Mouse (Mus musculus): ENCODE results near the gene Chmp3.

DNA sequence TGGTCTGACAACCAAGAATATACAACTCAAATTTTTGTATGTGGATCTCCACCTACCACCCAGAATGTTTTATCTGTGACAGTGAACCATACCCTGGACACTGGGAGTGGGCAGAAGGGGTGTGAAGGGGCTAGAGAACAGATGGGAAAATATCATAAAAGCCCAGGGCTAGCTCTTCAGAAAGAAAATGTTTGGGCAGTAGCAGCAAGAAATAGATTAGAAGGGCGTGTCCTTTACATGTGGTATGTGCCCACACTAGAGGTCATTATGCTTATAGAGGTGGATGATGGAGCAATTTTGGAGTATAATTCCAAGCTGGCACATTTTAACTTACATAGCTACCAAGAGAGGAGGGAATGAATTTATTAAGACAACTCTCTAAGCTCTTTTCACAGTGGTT, 31.8 kb downstream of the Chmp3 start:
- TF ChIP-seq CTCF (IDR thresholded peaks at IDR 0.05; ENCODE audit: low read depth), result no peak
- TF ChIP-seq EP300 (optimal IDR thresholded peaks at IDR 0.05), result no peak
